12 mouse cellular contexts compared by ENCODE assay signal in genomic region chr8:116229654-116230136, GRCm38 (mm10).
DNase-seq lines count a peak whose midpoint lies in the region; ATAC-seq and TF ChIP-seq lines count a peak whose summit lies in the region.
"Had no signal": no experiment of that assay in that cellular context is flagged by ENCODE, and none has a peak within 500 bp of the region (broad histone marks: within the 10 kb centered on the region; RNA-seq: fewer than 3 reads in every experiment).

No protein-coding gene starts in this region.

- H3K9ac ChIP-seq in midbrain, embryonic 11.5 days (ENCODE audit: low read length): no peak overlapping the region
- no peak overlapping the region for H3K9ac ChIP-seq in midbrain, embryonic 16.5 days (ENCODE audit: low read depth, low read length)
- H3K9ac ChIP-seq in stomach, embryonic 16.5 days (ENCODE audit: low read length): no peak overlapping the region
- H3K9ac ChIP-seq: heart, embryonic 13.5 days had no signal

- peak; percentile 86 for ATAC-seq in midbrain, embryonic 11.5 days (ENCODE audit: low FRiP score)
- no peak for ATAC-seq in midbrain, embryonic 16.5 days
- peak; percentile 75; the same call in 1 of the 2 replicates for ATAC-seq in stomach, embryonic 16.5 days (ENCODE audit: insufficient read depth, low FRiP score)
- ATAC-seq in erythroid progenitor cell, adult 5-6 weeks (replicated peaks; ENCODE audit: low FRiP score, poor library complexity, severe bottlenecking): no peak
- no peak for ATAC-seq in erythroblast, adult 5-6 weeks (replicated peaks; ENCODE audit: low FRiP score, poor library complexity, severe bottlenecking)

- no peak for TF ChIP-seq CTCF in kidney, adult 2 months (conservative IDR thresholded peaks at IDR 0.05; ENCODE audit: insufficient read depth, insufficient read length, low read depth, low read length)

- H3K36me3 ChIP-seq in midbrain, embryonic 11.5 days (ENCODE audit: control insufficient read depth, insufficient read depth, low read length): no peaks in the 10 kb centered on the region
- no peaks in the 10 kb centered on the region for H3K36me3 ChIP-seq in midbrain, embryonic 16.5 days (ENCODE audit: control insufficient read depth, insufficient read depth, low read length)
- H3K36me3 ChIP-seq in stomach, embryonic 16.5 days (ENCODE audit: control insufficient read depth, insufficient read depth, low read length): no peaks in the 10 kb centered on the region
- H3K36me3 ChIP-seq in kidney, adult 2 months (ENCODE audit: control insufficient read depth, insufficient read depth, low read length): no peaks in the 10 kb centered on the region
- H3K36me3 ChIP-seq: heart, embryonic 13.5 days had no signal

- H3K4me3 ChIP-seq in midbrain, embryonic 11.5 days (ENCODE audit: low read depth, low read length): no peak overlapping the region
- no peak overlapping the region for H3K4me3 ChIP-seq in midbrain, embryonic 16.5 days (ENCODE audit: low read depth, low read length)
- H3K4me3 ChIP-seq in stomach, embryonic 16.5 days (replicated peaks; ENCODE audit: low read length): no peak overlapping the region
- H3K4me3 ChIP-seq in kidney, adult 2 months (ENCODE audit: insufficient read depth, low read depth, low read length): no peak overlapping the region
- H3K4me3 ChIP-seq: heart, embryonic 13.5 days had no signal

- no peak overlapping the region; the same call in 1 of the 2 replicates for H3K27ac ChIP-seq in midbrain, embryonic 11.5 days (ENCODE audit: low read depth, low read length)
- H3K27ac ChIP-seq in midbrain, embryonic 16.5 days (ENCODE audit: low read length): no peak overlapping the region
- H3K27ac ChIP-seq in stomach, embryonic 16.5 days (ENCODE audit: low read length): 0 out of 2 replicates have a peak overlapping the region, but pooled peaks have one; percentile 4
- no peak overlapping the region for H3K27ac ChIP-seq in kidney, adult 2 months (ENCODE audit: insufficient read depth, low read depth, low read length)
- H3K27ac ChIP-seq: heart, embryonic 13.5 days had no signal

- TF ChIP-seq POLR2A in kidney, adult 2 months (IDR thresholded peaks at IDR 0.05; ENCODE audit: low read depth, low read length): no peak

- peaks cover 4% of the 10 kb centered on the region; the same call in 1 of the 2 replicates for H3K27me3 ChIP-seq in midbrain, embryonic 11.5 days (ENCODE audit: control insufficient read depth, insufficient read depth, low read length)
- H3K27me3 ChIP-seq in midbrain, embryonic 16.5 days (ENCODE audit: control insufficient read depth, insufficient read depth, low read depth, low read length): no peaks in the 10 kb centered on the region
- no peaks in the 10 kb centered on the region for H3K27me3 ChIP-seq in stomach, embryonic 16.5 days (ENCODE audit: control insufficient read depth, insufficient read depth, low read length)
- H3K27me3 ChIP-seq in kidney, adult 2 months (replicated peaks; ENCODE audit: control insufficient read depth, insufficient read depth, low read length): no peaks in the 10 kb centered on the region
- H3K27me3 ChIP-seq: heart, embryonic 13.5 days had no signal

- 13% methylated on average over 5 of the region's 5 CpGs for WGBS in midbrain, embryonic 11.5 days
- 17% methylated on average over 5 of the region's 5 CpGs for WGBS in midbrain, embryonic 16.5 days
- 27% methylated on average over 5 of the region's 5 CpGs for WGBS in stomach, embryonic 16.5 days
- 63% methylated on average over 5 of the region's 5 CpGs for WGBS in kidney, adult 2 months

- H3K4me1 ChIP-seq in midbrain, embryonic 11.5 days (ENCODE audit: control insufficient read depth, insufficient read depth, low read length): 0 out of 2 replicates have a peak, but pooled peaks cover 5% of the 10 kb centered on the region
- no peaks in the 10 kb centered on the region for H3K4me1 ChIP-seq in midbrain, embryonic 16.5 days (ENCODE audit: control insufficient read depth, insufficient read depth, low read length)
- no peaks in the 10 kb centered on the region for H3K4me1 ChIP-seq in stomach, embryonic 16.5 days (ENCODE audit: control insufficient read depth, insufficient read depth, low read length)
- no peaks in the 10 kb centered on the region for H3K4me1 ChIP-seq in kidney, adult 2 months (ENCODE audit: control insufficient read depth, insufficient read depth, low read length)
- H3K4me1 ChIP-seq: heart, embryonic 13.5 days had no signal

- no peak overlapping the region for H3K4me2 ChIP-seq in midbrain, embryonic 11.5 days
- H3K4me2 ChIP-seq in midbrain, embryonic 16.5 days (ENCODE audit: low read length): no peak overlapping the region
- H3K4me2 ChIP-seq in stomach, embryonic 16.5 days (ENCODE audit: low read depth, low read length): no peak overlapping the region
- H3K4me2 ChIP-seq: heart, embryonic 13.5 days; liver, embryonic 11.5 days had no signal

- H3K9me3 ChIP-seq in midbrain, embryonic 11.5 days (ENCODE audit: control insufficient read depth, low read length): no peaks in the 10 kb centered on the region
- no peaks in the 10 kb centered on the region for H3K9me3 ChIP-seq in midbrain, embryonic 16.5 days (replicated peaks; ENCODE audit: control insufficient read depth, low read length, poor library complexity, severe bottlenecking)
- H3K9me3 ChIP-seq in stomach, embryonic 16.5 days (replicated peaks; ENCODE audit: control insufficient read depth, low read length): no peaks in the 10 kb centered on the region
- H3K9me3 ChIP-seq: heart, embryonic 13.5 days had no signal

- peak; percentile 88 for DNase-seq in midbrain, embryonic 11.5 days (ENCODE audit: low spot score, missing footprints)
- DNase-seq in forelimb bud, embryonic 11.5 days (ENCODE audit: low read depth, low spot score): peak; percentile 38
- DNase-seq in lung, postnatal 14 days: peak; percentile 2
- no peak for DNase-seq in kidney, adult 2 months
- DNase-seq: cerebellum, postnatal 36 days; right cerebral cortex, adult 18-20 months had no signal

Comparison
In these comparisons a context has a peak if more than half of its experiments do, and no peak if none do; other contexts are left out.
1. ATAC-seq: peak in midbrain, embryonic 11.5 days (single experiment) and stomach, embryonic 16.5 days (single experiment); none in midbrain, embryonic 16.5 days (single experiment), erythroid progenitor cell, adult 5-6 weeks (single experiment) and erythroblast, adult 5-6 weeks (single experiment).